Mouse (Mus musculus): ENCODE measurements at regions not wholly inside any gene's neighbourhood (a gene's known extent, or its start where the extent isn't known, plus 50 kb on each side); places are given as distances from the start of the nearest gene placed in this dataset.
A peak's percentile ranks its signal among the peaks of the same experiment; 100 is the strongest.

DNA sequence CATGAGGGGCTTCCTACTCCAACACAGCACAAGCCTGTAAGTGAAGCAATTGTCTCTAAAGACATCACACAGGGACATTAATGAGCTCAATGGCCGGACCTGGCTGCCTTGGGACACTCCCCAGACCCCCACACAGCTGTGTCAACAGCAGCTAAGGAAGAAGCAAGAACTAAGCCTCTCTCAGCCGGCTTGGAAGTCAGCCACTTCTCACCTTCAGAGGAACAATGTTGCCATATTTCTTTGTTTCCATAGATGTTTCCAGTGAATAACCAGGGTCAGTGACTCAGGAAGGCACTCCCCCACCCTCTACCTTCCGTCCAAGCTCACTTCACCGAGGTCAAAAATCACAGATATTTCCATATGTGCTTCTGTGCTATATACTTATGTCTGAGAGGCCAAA, 157.0 kb downstream of the Tomm20 start:
- no peak for TF ChIP-seq CTCF (IDR thresholded peaks at IDR 0.05)
- no peak for TF ChIP-seq EP300 (IDR thresholded peaks at IDR 0.05)
- Histone ChIP-seq H3K27ac (ENCODE audit: low read length) (peak overlapping the region; percentile 47), H3K9me3 (ENCODE audit: low read length) (peaks cover 4% of the 10 kb centered on the region; the same call in 1 of the 2 replicates), H3K9ac (replicated peaks; ENCODE audit: low read depth) (no peak overlapping the region), H3K4me1 (ENCODE audit: insufficient read depth, low read depth, low read length) (peaks cover 9% of the 10 kb centered on the region; the same call in 1 of the 2 replicates), H3K27me3 (replicated peaks; ENCODE audit: insufficient read depth, low read length) (no peaks in the 10 kb centered on the region), H3K36me3 (ENCODE audit: insufficient read depth, low read length) (no peaks in the 10 kb centered on the region), H3K4me2 (replicated peaks; ENCODE audit: low read depth, low read length) (no peak overlapping the region), H3K4me3 (ENCODE audit: low read depth, low read length) (no peak overlapping the region)
- WGBS = 16% methylated on average over 4 of the region's 4 CpGs
- ATAC-seq (peak; percentile 36; the same call in 1 of the 2 replicates), DNase-seq (ENCODE audit: low spot score) (peak; percentile 32)

DNA sequence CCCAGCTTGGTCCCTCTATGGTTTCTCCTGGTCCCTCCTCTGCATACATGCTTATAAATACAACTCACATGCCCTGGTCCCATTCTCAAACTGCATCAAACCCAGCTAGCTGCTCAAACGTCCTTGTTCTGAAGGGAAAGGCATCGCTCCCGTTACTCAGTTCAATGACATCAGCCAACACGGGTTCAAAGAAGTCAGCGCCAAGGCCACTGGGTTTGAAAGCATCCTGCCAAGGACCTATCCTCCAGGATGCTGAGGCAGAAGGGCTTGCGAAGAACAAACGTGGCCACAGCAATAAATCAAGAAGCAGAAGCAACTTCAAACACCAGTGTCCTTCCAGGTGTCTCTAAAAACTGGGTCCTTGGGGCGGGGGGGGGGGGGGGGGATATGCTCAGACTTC, 158.2 kb downstream of the Tomm20 start:
- TF ChIP-seq CTCF (IDR thresholded peaks at IDR 0.05) (no peak), EP300 (IDR thresholded peaks at IDR 0.05) (no peak)
- Histone ChIP-seq H3K4me1 (ENCODE audit: insufficient read depth, low read depth, low read length) (peaks cover 9% of the 10 kb centered on the region; the same call in 1 of the 2 replicates), H3K27me3 (replicated peaks; ENCODE audit: insufficient read depth, low read length) (no peaks in the 10 kb centered on the region), H3K27ac (ENCODE audit: low read length) (no peak overlapping the region), H3K9ac (replicated peaks; ENCODE audit: low read depth) (no peak overlapping the region), H3K9me3 (ENCODE audit: low read length) (peaks cover 4% of the 10 kb centered on the region; the same call in 1 of the 2 replicates), H3K36me3 (ENCODE audit: insufficient read depth, low read length) (no peaks in the 10 kb centered on the region), H3K4me3 (ENCODE audit: low read depth, low read length) (no peak overlapping the region), H3K4me2 (replicated peaks; ENCODE audit: low read depth, low read length) (no peak overlapping the region)
- ATAC-seq = no peak
- no peak for DNase-seq (ENCODE audit: low spot score)
- 75% methylated on average over 7 of the region's 8 CpGs for WGBS

DNA sequence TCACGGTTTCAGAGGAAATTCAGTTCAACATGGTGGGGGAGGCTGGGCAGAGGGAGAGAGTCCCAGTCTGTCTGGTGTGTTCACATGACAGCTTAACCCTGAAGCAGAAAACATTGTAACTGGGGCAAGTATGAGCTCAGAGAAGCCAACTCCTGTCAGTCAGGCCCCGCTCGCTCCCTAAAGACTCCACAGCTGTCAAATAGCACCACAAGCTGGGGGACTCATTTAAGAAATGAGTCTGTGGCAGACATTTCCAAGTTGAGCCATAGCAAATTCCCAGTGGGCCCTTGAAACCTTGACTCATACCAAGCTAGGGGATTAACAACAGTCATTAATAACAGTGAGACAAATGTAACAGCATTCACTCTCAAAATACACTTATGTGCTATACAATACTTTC, 160.4 kb downstream of the Tomm20 start:
- peaks cover 9% of the 10 kb centered on the region; the same call in 1 of the 2 replicates for H3K4me1 ChIP-seq (ENCODE audit: insufficient read depth, low read depth, low read length)
- H3K4me2 ChIP-seq (replicated peaks; ENCODE audit: low read depth, low read length) = no peak overlapping the region
- no peak overlapping the region for H3K27ac ChIP-seq (ENCODE audit: low read length)
- H3K27me3 ChIP-seq (replicated peaks; ENCODE audit: insufficient read depth, low read length) = no peaks in the 10 kb centered on the region
- ATAC-seq = no peak
- WGBS = 77% methylated on average over 3 of the region's 3 CpGs
- H3K36me3 ChIP-seq (ENCODE audit: insufficient read depth, low read length) = no peaks in the 10 kb centered on the region
- no peak overlapping the region for H3K4me3 ChIP-seq (ENCODE audit: low read depth, low read length)
- TF ChIP-seq CTCF (IDR thresholded peaks at IDR 0.05) (no peak), EP300 (IDR thresholded peaks at IDR 0.05) (no peak)
- no peak for DNase-seq (ENCODE audit: low spot score)
- no peak overlapping the region for H3K9ac ChIP-seq (replicated peaks; ENCODE audit: low read depth)
- H3K9me3 ChIP-seq (ENCODE audit: low read length) = peaks cover 4% of the 10 kb centered on the region; the same call in 1 of the 2 replicates

DNA sequence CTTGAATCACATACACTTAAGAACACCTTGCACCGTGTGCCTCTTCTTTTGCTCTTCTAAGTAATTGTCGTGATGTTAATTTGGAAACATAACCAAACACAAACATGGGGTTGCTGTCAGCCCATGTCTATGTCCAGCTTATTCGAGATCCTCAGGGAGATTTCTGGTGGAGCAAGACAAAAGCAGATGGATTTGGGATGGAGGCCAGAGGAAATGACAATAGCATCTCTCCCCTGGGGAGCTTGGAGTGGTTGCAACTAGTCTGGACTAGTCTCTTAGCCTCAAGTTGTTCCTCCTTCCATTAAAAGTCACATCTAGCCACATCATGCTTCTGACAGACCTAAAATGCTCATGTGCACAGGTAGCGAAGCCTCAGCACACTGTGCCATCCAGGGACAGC, 161.0 kb downstream of the Tomm20 start:
- no peak overlapping the region for H3K4me3 ChIP-seq (ENCODE audit: low read depth, low read length)

DNA sequence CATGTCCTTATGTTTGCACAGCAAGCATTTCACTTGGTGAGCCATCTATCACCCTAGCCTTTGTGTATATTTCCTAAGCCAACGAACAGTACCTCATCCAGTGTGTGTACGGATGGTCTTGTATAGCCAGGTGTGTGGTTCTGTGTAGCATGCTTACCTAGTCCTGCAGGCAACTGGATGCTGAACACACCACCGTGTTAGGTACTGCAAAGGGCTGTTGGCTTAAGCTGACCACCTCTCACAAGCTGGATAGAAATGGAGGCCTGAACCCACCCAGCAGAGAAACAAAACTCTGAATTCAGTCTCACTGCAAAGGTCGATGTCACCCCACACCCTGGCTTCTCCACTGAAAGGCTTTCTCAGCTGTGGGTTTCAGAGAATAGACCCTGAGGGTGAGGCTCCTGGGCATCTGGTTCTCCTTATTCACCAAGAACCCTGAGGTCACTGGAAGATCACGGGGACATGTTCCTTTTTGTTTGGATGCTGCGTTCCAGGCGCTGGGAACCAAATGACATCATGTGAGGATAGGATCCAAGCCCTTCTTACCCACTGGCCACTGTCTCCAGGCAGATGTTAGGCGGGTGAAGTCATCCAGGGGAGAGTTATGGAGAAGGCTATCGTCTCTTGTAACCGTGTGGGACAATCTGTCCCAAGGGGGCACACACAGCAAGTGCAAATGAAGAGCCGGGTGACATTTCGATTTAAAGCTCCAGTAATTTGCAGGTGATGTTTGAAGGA, 161.8 kb downstream of the Tomm20 start:
- Histone ChIP-seq H3K4me3 (ENCODE audit: low read depth, low read length) (no peak overlapping the region), H3K4me1 (ENCODE audit: insufficient read depth, low read depth, low read length) (peaks cover 5% of the 10 kb centered on the region; the same call in 1 of the 2 replicates), H3K27ac (ENCODE audit: low read length) (no peak overlapping the region), H3K4me2 (replicated peaks; ENCODE audit: low read depth, low read length) (no peak overlapping the region), H3K36me3 (ENCODE audit: insufficient read depth, low read length) (no peaks in the 10 kb centered on the region), H3K9me3 (ENCODE audit: low read length) (peaks cover 4% of the 10 kb centered on the region; the same call in 1 of the 2 replicates), H3K9ac (replicated peaks; ENCODE audit: low read depth) (no peak overlapping the region), H3K27me3 (replicated peaks; ENCODE audit: insufficient read depth, low read length) (no peaks in the 10 kb centered on the region)
- TF ChIP-seq EP300 (IDR thresholded peaks at IDR 0.05) = no peak
- no peak for TF ChIP-seq CTCF (IDR thresholded peaks at IDR 0.05)
- WGBS = 55% methylated on average over 12 of the region's 12 CpGs
- DNase-seq (ENCODE audit: low spot score) (no peak), ATAC-seq (peak; percentile 51)

More for the DNA sequence above, 161.0 kb downstream of the Tomm20 start:
- Histone ChIP-seq H3K4me1 (ENCODE audit: insufficient read depth, low read depth, low read length) (peaks cover 9% of the 10 kb centered on the region; the same call in 1 of the 2 replicates), H3K9ac (replicated peaks; ENCODE audit: low read depth) (no peak overlapping the region), H3K9me3 (ENCODE audit: low read length) (peaks cover 4% of the 10 kb centered on the region; the same call in 1 of the 2 replicates), H3K36me3 (ENCODE audit: insufficient read depth, low read length) (no peaks in the 10 kb centered on the region), H3K27me3 (replicated peaks; ENCODE audit: insufficient read depth, low read length) (no peaks in the 10 kb centered on the region), H3K27ac (ENCODE audit: low read length) (no peak overlapping the region), H3K4me2 (replicated peaks; ENCODE audit: low read depth, low read length) (no peak overlapping the region)
- TF ChIP-seq EP300 (IDR thresholded peaks at IDR 0.05) (no peak), CTCF (IDR thresholded peaks at IDR 0.05) (no peak)
- WGBS = 65% methylated on average over 4 of the region's 4 CpGs
- ATAC-seq = no peak
- DNase-seq (ENCODE audit: low spot score) = no peak

DNA sequence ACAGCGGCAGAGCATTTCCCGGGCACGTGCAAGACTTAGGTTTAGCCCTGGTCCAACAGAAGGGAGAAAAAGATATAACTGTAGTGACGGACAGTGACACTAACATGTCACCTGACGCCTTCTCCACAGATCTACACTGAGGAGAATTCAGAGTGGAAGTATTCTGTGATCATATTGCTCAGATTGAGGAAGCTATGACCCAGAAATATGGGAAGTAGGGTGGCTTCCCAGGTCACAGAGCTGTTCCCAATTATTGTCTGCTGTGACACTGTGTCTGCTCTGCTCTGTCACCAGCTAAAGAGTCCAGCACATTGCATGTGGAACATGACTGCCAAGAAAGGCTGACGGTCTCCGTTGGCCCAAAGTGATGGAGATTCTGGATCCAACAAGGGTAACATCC, 167.0 kb downstream of the Tomm20 start:
- DNase-seq (ENCODE audit: low spot score) (no peak), ATAC-seq (no peak)
- WGBS = 77% methylated on average over 7 of the region's 7 CpGs
- Histone ChIP-seq H3K27ac (ENCODE audit: low read length) (no peak overlapping the region), H3K36me3 (ENCODE audit: insufficient read depth, low read length) (no peaks in the 10 kb centered on the region), H3K4me2 (replicated peaks; ENCODE audit: low read depth, low read length) (no peak overlapping the region), H3K4me1 (ENCODE audit: insufficient read depth, low read depth, low read length) (no peaks in the 10 kb centered on the region), H3K9me3 (ENCODE audit: low read length) (no peaks in the 10 kb centered on the region), H3K4me3 (ENCODE audit: low read depth, low read length) (no peak overlapping the region), H3K9ac (replicated peaks; ENCODE audit: low read depth) (no peak overlapping the region), H3K27me3 (replicated peaks; ENCODE audit: insufficient read depth, low read length) (no peaks in the 10 kb centered on the region)
- TF ChIP-seq CTCF (IDR thresholded peaks at IDR 0.05) = no peak
- TF ChIP-seq EP300 (IDR thresholded peaks at IDR 0.05) = no peak
